Mouse (Mus musculus): Measurements from ENCODE around the gene Gm9774.

The Gm9774 gene

DNA sequence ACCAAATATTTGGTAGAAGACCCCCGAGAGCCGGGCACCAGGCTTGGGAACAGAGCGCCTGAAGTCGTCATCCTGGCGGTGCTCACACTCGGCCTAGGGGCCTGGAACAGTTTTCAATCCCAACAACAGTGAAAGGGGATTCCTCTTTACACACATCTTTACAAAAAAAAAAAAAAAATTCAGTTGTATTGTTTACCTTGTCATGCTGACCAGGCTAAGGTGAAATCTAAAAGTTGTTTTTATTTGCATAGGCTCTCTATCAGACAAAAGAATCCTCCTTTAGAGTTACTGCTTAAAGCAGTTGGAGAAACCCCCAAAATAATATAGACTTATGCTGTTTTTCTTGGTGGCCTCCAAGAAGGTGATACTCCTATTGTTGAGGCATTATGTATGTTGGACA lies at the start of gene Gm9774:
Gene Gm9774 (minus strand): TSS at position 101 of the 400 bp plus-strand sequence.
- DNase-seq (ENCODE audit: low spot score in 2 of 2) = no peak

DNA sequence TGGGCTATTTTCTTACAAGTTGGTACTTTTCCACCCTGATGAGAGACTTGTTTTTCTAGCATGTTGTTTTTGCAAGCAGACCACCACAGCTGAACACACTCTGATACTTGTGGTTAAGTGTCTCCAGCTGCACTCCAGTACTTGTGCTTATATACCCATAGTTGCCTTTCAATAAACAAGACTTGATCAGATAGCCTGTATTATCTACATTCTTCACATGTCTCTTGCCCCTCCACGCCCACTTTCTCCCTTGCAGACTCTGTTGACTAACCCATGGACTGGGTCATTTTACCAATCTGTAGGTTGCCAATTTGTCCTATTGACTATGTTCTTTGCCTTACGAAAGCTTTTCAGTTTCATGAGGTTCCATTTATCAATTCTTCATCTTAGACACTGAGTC lies 40.9 kb upstream of the Gm9774 start:
- no peak for DNase-seq (ENCODE audit: low spot score in 2 of 2)

DNA sequence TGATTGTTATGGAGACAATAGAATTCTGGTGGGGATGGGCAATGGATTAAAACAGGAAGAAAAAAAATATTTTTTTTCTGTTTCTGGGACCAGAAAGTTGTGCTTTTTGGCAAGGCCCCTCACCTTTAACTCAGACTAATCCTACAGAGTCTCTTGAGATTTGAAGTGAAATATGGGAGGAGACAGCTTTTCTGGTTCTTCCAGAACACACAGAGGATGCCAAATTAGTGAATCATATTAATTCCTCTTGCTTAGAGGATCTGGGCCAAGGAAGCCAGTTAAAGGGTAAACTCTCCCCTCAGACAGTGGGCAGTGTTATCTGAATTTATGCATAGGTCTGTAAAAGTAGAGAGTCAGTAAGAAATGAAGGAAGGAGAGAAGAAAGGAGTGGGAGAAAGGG lies 38.2 kb upstream of the Gm9774 start:
- DNase-seq (ENCODE audit: low spot score in 2 of 2) = no peak

DNA sequence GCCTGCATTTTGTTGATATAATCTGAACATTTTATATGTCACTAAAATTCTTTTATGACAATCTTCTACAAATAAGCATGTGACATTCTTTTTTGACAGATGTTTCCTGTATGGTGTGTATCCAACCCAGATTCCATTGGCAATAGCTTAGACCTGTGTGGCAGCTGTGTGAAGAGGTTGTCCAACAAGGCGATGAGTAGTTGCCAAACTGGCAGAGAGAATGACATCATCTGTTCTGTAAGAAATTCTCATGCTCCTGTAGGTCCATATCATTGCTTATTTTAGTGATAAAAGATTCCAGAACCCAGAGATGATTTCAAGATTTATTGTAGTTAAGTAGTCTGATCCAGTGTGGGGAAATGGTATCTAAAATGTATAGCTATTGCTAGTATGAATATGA lies 37.4 kb upstream of the Gm9774 start:
- no peak for DNase-seq (ENCODE audit: low spot score in 2 of 2)

DNA sequence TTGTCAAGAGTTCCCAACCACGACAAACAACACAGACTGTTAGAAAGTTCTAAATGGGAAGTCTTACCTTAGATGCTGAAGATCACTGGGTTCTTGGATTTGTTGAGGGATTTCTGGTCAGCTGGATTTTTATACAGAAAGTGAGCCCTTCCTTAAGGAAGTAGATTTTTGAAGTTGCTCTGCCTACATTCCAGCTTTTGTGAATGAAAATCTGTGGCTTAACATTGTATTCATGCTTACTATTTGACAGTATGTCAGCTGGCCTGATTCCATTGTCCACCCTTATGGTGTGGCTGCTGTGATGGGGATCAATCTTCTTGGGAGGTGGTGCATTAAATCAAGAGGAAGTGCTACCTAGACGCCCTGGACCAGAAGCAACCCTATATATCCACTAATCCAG lies 29.4 kb upstream of the Gm9774 start, which contains the start of gene Sprr3:
Gene Sprr3 (minus strand): TSS at position 101 of the 400 bp plus-strand sequence.
- DNase-seq (ENCODE audit: low spot score in 2 of 2) = no peak

DNA sequence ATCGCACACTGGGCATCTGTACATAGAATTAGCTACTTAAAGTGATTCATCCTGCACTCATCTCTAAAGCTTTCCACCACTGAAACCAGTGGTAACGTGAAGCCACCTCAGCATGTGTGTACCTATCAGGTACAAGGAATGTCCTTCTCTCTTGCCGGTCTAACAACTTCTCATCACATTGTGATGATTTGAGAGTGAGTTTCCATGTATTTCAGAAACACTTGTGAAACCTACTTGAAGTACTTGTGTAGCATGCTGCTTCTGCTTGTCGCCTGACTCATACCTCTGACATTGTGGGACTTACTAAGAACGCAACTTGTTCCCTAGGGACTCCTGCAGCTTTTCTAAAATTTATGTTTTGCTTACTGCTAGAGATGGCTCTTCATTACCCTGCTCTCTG lies 25.9 kb upstream of the Gm9774 start:
- no peak for DNase-seq (ENCODE audit: low spot score in 2 of 2)

DNA sequence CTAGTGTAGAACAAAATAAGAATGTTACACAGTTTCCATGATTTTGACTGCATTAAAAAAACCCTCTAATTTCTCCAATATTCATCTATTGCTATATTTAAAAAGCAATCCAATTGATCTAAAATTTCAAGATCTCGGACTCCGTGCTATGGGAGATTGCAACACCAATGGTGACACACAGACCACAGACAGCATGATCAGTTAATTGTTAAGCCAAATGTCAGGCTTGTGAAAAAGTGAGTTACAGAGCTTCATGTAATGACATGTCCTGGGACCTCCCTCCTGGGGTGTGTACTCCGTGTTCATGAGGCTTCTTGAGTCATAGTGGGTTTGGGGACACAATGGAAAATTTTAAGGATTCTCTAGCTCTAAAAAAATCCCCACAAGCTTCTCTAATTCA lies 11.0 kb upstream of the Gm9774 start:
- no peak for DNase-seq (ENCODE audit: low spot score in 2 of 2)

DNA sequence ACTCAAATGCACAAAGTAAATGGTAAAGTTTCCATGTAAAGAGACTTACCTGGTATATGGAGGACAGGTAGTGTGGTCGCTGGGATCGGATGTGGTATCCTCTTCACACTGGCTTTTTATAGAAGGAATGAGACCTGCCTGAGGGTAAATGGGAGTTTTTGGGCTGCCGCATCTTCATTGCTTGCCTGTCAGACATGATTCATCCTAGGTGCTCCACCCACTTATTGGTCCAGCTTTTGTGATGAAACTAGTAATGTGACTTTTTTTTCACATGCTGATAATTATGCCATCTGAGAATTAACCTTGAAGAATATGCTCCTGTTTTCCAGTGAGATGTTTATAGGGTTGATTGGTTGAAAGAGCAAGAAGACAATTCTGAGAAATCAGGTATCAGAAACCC lies 9.5 kb upstream of the Gm9774 start, which contains the start of gene Sprr1b:
Gene Sprr1b (minus strand): TSS at position 101 of the 400 bp plus-strand sequence.
- no peak for DNase-seq (ENCODE audit: low spot score in 2 of 2)

DNA sequence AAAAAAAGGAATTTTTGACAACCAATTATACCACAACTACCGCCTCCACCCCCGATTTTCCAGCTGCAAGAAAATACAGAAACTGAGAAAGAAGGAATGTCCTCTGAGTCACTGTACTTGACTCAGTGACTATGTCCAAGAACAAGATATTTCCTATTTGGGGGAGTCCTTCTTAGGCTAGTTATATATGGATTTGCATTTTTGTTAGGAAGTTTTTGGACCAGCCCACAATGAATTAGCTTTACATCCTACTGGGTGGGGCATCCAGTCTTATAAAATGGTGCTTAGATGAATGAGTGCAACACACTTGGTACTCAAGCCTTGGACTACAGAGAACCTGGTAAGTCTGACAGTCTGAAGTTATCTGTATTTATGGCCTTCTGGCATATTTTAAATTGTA lies 3.1 kb upstream of the Gm9774 start, which contains the start of gene Sprr2k:
Gene Sprr2k (plus strand): TSS at position 301 of the 400 bp plus-strand sequence.
- no peak for DNase-seq (ENCODE audit: low spot score in 2 of 2)

DNA sequence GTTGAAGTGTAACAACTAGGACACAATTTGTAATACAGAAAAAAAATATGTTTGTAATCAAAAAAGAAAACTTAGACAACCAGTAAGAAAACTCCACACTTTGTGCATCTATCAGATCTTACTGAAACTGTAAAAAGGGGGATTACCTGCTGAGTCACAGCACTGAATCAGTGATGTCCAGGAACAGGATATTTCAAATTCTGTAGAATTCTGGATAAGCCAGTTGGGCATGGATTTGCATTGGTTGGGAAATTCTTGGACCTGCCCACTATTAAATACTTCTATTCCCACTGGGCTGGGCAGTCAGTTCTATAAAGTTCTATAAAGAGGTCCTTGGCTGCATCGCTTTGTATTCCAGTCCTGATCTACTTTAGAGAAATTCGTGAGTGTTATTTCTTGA lies 11.4 kb downstream of the Gm9774 start, which contains the start of gene Sprr2j-ps:
Gene Sprr2j-ps (plus strand): TSS at position 301 of the 400 bp plus-strand sequence.
- DNase-seq (ENCODE audit: low spot score in 2 of 2) = no peak

DNA sequence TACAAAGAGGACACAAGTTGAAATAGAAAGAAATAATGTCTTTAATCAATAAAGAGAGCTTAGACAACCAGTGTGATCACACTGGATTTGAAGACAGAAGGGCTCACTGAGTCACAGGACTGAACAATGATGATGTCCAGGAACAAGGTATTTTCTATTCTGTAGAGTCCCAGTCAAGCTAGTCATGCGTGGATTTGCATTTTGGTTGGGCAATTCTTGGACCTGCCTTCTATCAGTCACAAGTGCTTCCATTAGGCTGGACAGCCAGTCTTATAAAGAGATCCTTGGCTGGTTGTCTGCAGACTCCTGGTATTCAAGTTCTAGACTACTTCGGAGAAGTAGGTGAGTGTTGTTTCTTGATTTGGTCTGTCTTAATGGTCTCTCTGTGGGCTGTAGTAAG lies 21.5 kb downstream of the Gm9774 start, which contains the start of gene Sprr2i:
Gene Sprr2i (plus strand): TSS at position 301 of the 400 bp plus-strand sequence.
- no peak for DNase-seq (ENCODE audit: low spot score in 2 of 2)

DNA sequence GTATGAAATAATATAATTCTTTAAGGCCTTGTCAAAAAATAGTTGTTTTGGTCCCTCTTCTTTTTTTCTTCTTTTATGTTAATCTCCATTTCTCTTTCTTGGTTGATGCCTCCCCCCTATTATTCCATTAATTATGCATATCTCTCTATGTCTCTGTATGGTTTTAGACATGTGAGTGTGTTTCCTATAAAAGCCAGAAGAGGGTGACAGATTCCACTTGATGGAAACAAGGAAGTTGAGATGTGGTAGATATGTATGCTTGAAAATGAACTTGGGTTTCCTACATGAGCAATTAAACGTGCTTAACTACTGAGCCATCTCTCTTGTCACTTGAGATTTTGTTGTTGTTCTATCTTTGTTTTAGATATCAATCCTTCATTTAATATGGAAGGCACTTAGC lies 34.9 kb downstream of the Gm9774 start:
- no peak for DNase-seq (ENCODE audit: low spot score in 2 of 2)

DNA sequence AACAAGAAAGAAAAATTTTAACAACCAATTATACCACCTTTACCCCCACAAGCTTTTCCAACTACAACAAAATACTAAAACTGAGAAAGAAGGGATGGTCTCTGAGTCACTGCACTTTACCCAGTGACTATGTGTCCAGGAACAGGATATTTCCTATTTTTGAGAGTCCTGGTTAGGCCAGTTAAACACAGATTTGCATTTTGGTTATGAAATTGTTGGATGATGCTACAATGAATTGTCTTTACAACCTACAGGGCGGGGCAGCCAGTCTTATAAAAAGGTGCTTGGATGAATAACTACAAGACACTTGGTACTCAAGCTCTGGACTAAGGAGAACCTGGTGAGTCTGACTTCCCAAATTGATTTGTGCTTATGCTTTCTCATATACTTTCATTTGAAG lies 43.8 kb downstream of the Gm9774 start, which contains the start of gene Sprr2h:
Gene Sprr2h (plus strand): TSS at position 301 of the 400 bp plus-strand sequence.
- DNase-seq (ENCODE audit: low spot score in 2 of 2) = no peak

All from frontal cortex, postnatal 14 days (tissue).